Mouse (Mus musculus): Measurements from ENCODE around the gene Krt20. TPM values are rescaled to one million over a fixed set of nuclear protein-coding genes. Genes with fewer than 3 reads are reported as not detected.

Gene Krt20
- polyA plus RNA-seq (2015; fragmentation: Nextera tagmentation; extraction: Ambion mirVana) = 0.21 and 0.34 TPM in 2 replicates

DNA sequence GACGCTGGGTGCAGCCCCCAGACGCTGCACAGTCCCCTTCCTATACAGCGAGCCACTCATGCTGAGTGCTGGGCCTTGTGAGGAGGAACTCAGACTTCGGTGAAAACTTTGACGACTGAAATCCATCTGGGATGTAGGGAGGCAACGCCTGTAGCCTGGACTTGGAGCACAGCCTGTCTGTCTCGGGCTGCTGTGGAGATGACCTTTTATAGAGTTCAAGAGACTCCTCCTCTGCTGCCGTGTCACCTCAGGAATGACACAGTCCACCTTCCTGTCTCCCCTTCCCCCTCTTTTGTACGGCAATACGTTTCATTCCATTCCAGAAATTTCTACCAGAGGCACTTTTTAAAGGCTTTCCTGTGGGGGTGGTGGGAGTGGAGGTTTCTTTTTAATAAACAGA is at the start of gene Krt20:
TSS of gene Krt20 (minus strand) at position 179 of the 400 bp plus-strand sequence.
- Histone ChIP-seq H3K9ac (ENCODE audit: low read depth, low read length) (no peak within 1 kb of the TSS), H3K27ac (ENCODE audit: low read length) (no peak within 1 kb of the TSS), H3K9me3 (replicated peaks; ENCODE audit: control insufficient read depth, low read length, poor library complexity, severe bottlenecking) (no peaks in the 10 kb centered on the region), H3K36me3 (ENCODE audit: control insufficient read depth, insufficient read depth, low read length) (no peaks in the 10 kb centered on the region), H3K4me3 (ENCODE audit: low read depth, low read length) (no peak within 1 kb of the TSS), H3K4me1 (ENCODE audit: control insufficient read depth, insufficient read depth, low read length) (no peaks in the 10 kb centered on the region), H3K27me3 (ENCODE audit: control insufficient read depth, insufficient read depth, low read depth, low read length) (no peaks in the 10 kb centered on the region), H3K4me2 (ENCODE audit: low read length) (no peak within 1 kb of the TSS)
- no peak for ATAC-seq
- 72% methylated on average over 10 of the region's 10 CpGs for WGBS

DNA sequence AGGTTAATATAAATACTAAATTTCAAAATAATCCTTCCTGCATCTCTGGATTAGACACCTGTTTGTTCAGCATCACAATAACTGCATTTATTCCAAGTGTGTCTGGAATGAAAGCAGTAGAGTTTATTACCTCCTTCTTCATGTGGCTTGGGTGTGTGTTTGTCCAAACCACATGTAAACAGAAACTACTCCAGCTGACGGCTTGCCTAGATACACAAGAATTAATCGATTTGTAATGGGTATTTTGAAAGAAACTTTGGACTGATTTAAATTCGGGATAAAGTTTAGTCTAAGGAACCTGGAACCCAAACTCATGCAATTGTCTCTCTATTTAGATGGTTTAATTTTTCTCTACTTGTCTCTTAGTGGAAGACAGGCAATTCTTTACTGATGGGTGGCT is 37.0 kb upstream of the Krt20 start:
- 82% methylated on average over 3 of the region's 3 CpGs for WGBS
- no peaks in the 10 kb centered on the region for H3K9me3 ChIP-seq (replicated peaks; ENCODE audit: control insufficient read depth, low read length, poor library complexity, severe bottlenecking)
- ATAC-seq = no peak
- H3K27ac ChIP-seq (ENCODE audit: low read length) = no peak overlapping the region
- no peaks in the 10 kb centered on the region for H3K27me3 ChIP-seq (ENCODE audit: control insufficient read depth, insufficient read depth, low read depth, low read length)
- no peak overlapping the region for H3K4me2 ChIP-seq (ENCODE audit: low read length)
- no peaks in the 10 kb centered on the region for H3K36me3 ChIP-seq (ENCODE audit: control insufficient read depth, insufficient read depth, low read length)
- no peak overlapping the region for H3K4me3 ChIP-seq (ENCODE audit: low read depth, low read length)
- H3K4me1 ChIP-seq (ENCODE audit: control insufficient read depth, insufficient read depth, low read length) = no peaks in the 10 kb centered on the region
- no peak overlapping the region for H3K9ac ChIP-seq (ENCODE audit: low read depth, low read length)

DNA sequence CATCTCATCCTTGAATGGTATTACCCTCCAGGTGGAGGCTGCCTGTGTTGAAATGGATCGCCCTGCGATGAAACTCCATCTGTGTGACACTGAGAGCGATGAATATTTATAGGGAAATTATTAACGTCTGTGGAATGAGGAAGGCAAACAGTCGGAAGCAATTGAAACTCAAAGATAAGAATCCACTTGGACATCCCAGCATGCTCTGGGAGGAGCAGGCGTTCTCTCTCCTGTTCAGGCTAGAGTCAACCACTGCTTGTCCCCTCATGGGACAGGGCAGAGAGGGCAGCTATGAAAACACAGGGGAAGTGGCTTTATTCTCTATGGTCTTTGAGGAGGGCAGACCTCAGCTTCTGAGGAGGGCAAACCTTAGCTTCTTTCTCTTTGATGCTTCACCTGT is 35.5 kb upstream of the Krt20 start:
- no peaks in the 10 kb centered on the region for H3K4me1 ChIP-seq (ENCODE audit: control insufficient read depth, insufficient read depth, low read length)
- no peaks in the 10 kb centered on the region for H3K27me3 ChIP-seq (ENCODE audit: control insufficient read depth, insufficient read depth, low read depth, low read length)
- WGBS = 60% methylated on average over 6 of the region's 6 CpGs
- no peak for ATAC-seq
- no peaks in the 10 kb centered on the region for H3K36me3 ChIP-seq (ENCODE audit: control insufficient read depth, insufficient read depth, low read length)
- no peak overlapping the region for H3K27ac ChIP-seq (ENCODE audit: low read length)
- no peaks in the 10 kb centered on the region for H3K9me3 ChIP-seq (replicated peaks; ENCODE audit: control insufficient read depth, low read length, poor library complexity, severe bottlenecking)
- H3K4me3 ChIP-seq (ENCODE audit: low read depth, low read length) = no peak overlapping the region
- no peak overlapping the region for H3K4me2 ChIP-seq (ENCODE audit: low read length)
- no peak overlapping the region for H3K9ac ChIP-seq (ENCODE audit: low read depth, low read length)

DNA sequence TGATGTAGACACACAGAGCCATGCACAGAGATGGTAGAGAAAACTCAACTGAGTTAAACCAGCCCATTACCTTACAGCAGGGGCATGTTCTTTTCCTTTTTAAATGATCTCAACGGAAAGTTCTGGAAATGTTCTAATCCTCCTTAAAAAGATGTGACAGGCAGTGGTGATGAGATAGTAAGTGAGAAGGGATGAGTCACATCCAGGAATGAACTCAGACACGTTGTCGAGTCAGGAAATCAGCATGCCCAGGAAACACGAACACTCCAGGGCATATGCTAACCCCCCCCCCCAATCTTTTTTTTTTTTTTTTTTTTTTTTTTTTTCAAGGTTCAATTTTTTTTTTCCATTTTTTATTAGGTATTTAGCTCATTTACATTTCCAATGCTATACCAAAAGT is 34.5 kb upstream of the Krt20 start:
- H3K4me1 ChIP-seq (ENCODE audit: control insufficient read depth, insufficient read depth, low read length) = no peaks in the 10 kb centered on the region
- no peaks in the 10 kb centered on the region for H3K36me3 ChIP-seq (ENCODE audit: control insufficient read depth, insufficient read depth, low read length)
- ATAC-seq = no peak
- H3K4me2 ChIP-seq (ENCODE audit: low read length) = no peak overlapping the region
- 84% methylated on average over 4 of the region's 4 CpGs for WGBS
- H3K9me3 ChIP-seq (replicated peaks; ENCODE audit: control insufficient read depth, low read length, poor library complexity, severe bottlenecking) = no peaks in the 10 kb centered on the region
- no peak overlapping the region for H3K9ac ChIP-seq (ENCODE audit: low read depth, low read length)
- no peak overlapping the region for H3K4me3 ChIP-seq (ENCODE audit: low read depth, low read length)
- H3K27me3 ChIP-seq (ENCODE audit: control insufficient read depth, insufficient read depth, low read depth, low read length) = no peaks in the 10 kb centered on the region
- H3K27ac ChIP-seq (ENCODE audit: low read length) = no peak overlapping the region

DNA sequence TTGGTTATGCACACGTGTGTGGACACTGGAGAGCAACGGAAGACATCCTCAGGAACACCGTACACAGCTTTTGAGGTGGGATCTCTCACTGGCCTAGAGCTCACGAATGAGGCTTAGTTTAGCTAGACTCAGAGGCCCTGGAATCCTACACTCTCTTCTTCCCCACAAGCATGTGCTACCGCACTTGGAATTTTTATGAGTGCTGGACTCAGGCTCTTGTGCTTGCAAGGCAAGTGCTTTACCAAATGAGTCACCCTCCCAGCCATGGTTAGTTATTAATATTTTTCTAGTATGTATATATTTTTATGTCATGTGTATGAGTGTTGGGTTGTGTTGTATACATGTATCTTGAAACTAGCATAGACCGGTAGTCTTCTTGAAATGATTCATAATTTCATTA is 34.0 kb upstream of the Krt20 start:
- no peak overlapping the region for H3K4me3 ChIP-seq (ENCODE audit: low read depth, low read length)
- H3K9ac ChIP-seq (ENCODE audit: low read depth, low read length) = no peak overlapping the region
- no peaks in the 10 kb centered on the region for H3K36me3 ChIP-seq (ENCODE audit: control insufficient read depth, insufficient read depth, low read length)
- no peak for ATAC-seq
- H3K9me3 ChIP-seq (replicated peaks; ENCODE audit: control insufficient read depth, low read length, poor library complexity, severe bottlenecking) = no peaks in the 10 kb centered on the region
- H3K4me1 ChIP-seq (ENCODE audit: control insufficient read depth, insufficient read depth, low read length) = no peaks in the 10 kb centered on the region
- WGBS = 95% methylated on average over 6 of the region's 6 CpGs
- H3K4me2 ChIP-seq (ENCODE audit: low read length) = no peak overlapping the region
- H3K27me3 ChIP-seq (ENCODE audit: control insufficient read depth, insufficient read depth, low read depth, low read length) = no peaks in the 10 kb centered on the region
- H3K27ac ChIP-seq (ENCODE audit: low read length) = no peak overlapping the region

DNA sequence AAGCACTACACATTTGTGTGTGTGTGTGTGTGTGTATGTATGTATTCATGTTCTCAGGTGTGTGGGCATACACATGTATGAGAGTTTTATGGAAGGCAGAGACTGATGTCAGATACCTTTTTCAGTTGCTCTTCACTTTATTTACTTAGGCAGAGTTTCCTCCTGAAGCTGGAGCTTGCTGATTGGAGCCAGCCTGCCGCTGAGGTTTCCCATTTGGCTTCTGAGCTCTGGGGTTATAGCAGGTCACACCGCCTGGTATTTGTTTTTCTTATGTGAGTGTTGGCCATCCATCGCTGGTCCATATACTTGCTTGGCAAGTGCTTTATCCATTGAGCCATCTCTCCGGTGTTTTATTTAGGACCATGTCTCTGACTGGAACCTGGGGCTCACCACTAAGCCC is 31.3 kb upstream of the Krt20 start:
- Histone ChIP-seq H3K27me3 (ENCODE audit: control insufficient read depth, insufficient read depth, low read depth, low read length) (no peaks in the 10 kb centered on the region), H3K9me3 (replicated peaks; ENCODE audit: control insufficient read depth, low read length, poor library complexity, severe bottlenecking) (no peaks in the 10 kb centered on the region), H3K4me1 (ENCODE audit: control insufficient read depth, insufficient read depth, low read length) (no peaks in the 10 kb centered on the region), H3K4me2 (ENCODE audit: low read length) (no peak overlapping the region), H3K27ac (ENCODE audit: low read length) (no peak overlapping the region), H3K4me3 (ENCODE audit: low read depth, low read length) (no peak overlapping the region), H3K9ac (ENCODE audit: low read depth, low read length) (no peak overlapping the region), H3K36me3 (ENCODE audit: control insufficient read depth, insufficient read depth, low read length) (no peaks in the 10 kb centered on the region)
- no peak for ATAC-seq
- 91% methylated on average over 4 of the region's 4 CpGs for WGBS

DNA sequence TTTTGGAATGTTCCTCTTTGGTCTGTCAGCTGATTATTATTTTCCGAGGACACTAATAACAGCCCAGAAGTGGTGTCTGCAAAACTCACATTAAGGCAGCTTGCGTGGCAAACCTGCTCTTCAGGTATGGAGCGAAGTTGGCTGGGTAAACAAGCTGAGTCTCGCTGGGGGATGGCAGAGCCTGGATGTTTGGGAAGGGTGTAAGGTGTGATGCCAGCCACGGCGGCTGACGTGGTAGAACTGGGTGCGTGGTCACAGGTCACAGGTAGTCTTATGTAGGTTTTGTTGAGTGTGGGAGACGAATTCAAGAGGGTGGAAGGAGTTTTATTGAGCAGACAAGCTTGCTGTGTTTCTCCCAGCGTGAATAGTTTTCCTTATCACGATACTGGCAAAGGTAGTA is 30.6 kb upstream of the Krt20 start:
- no peak overlapping the region for H3K27ac ChIP-seq (ENCODE audit: low read length)
- WGBS = 88% methylated on average over 11 of the region's 11 CpGs
- H3K4me3 ChIP-seq (ENCODE audit: low read depth, low read length) = no peak overlapping the region
- no peak for ATAC-seq
- H3K36me3 ChIP-seq (ENCODE audit: control insufficient read depth, insufficient read depth, low read length) = no peaks in the 10 kb centered on the region
- H3K9ac ChIP-seq (ENCODE audit: low read depth, low read length) = no peak overlapping the region
- H3K4me2 ChIP-seq (ENCODE audit: low read length) = no peak overlapping the region
- no peaks in the 10 kb centered on the region for H3K9me3 ChIP-seq (replicated peaks; ENCODE audit: control insufficient read depth, low read length, poor library complexity, severe bottlenecking)
- H3K4me1 ChIP-seq (ENCODE audit: control insufficient read depth, insufficient read depth, low read length) = no peaks in the 10 kb centered on the region
- no peaks in the 10 kb centered on the region for H3K27me3 ChIP-seq (ENCODE audit: control insufficient read depth, insufficient read depth, low read depth, low read length)

DNA sequence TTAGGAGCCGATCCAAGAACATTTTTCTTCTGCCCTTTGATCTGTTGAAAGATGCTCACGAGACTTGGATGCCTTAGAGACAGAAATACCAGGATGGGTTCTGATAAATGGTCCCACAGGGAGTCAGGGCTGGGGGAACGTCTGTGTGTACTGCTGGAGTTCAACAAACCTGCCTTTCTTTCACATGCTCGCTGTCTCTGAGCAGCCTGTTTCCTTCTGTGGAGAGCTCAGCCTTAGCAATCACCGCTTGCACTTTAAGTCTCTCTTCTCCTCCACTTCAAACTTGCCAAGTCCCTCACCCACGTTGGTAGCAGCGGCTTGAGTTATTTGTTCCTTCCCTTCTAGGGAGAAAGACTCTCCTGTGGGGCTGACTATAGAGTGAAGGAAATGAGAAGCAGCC is 28.4 kb upstream of the Krt20 start:
- Histone ChIP-seq H3K27me3 (ENCODE audit: control insufficient read depth, insufficient read depth, low read depth, low read length) (no peaks in the 10 kb centered on the region), H3K4me1 (ENCODE audit: control insufficient read depth, insufficient read depth, low read length) (no peaks in the 10 kb centered on the region), H3K9me3 (replicated peaks; ENCODE audit: control insufficient read depth, low read length, poor library complexity, severe bottlenecking) (no peaks in the 10 kb centered on the region), H3K27ac (ENCODE audit: low read length) (no peak overlapping the region), H3K4me3 (ENCODE audit: low read depth, low read length) (no peak overlapping the region), H3K36me3 (ENCODE audit: control insufficient read depth, insufficient read depth, low read length) (no peaks in the 10 kb centered on the region), H3K9ac (ENCODE audit: low read depth, low read length) (no peak overlapping the region), H3K4me2 (ENCODE audit: low read length) (no peak overlapping the region)
- WGBS = 31% methylated on average over 7 of the region's 7 CpGs
- no peak for ATAC-seq

DNA sequence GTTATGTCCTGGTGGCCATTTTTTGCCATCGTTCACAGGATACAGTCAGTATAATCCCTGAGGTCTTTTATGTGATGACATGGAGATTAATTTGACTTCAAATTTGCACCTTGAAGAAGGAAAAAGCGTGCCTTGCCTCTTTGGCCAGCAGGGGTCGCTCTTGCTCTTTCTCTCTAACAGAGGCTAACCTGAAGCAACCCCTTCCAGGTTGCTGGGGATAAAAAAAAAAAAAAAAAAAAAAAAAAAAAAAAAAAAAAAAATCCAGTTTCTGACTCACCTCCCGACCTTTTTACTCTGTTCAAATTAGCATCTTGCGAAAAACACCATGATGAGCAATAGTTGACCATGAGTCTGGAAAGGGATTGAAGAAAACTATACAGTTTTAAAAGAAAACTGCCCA is 26.9 kb upstream of the Krt20 start:
- no peak for ATAC-seq
- H3K4me3 ChIP-seq (ENCODE audit: low read depth, low read length) = no peak overlapping the region
- H3K9me3 ChIP-seq (replicated peaks; ENCODE audit: control insufficient read depth, low read length, poor library complexity, severe bottlenecking) = no peaks in the 10 kb centered on the region
- 5% methylated on average over 5 of the region's 5 CpGs for WGBS
- no peak overlapping the region for H3K4me2 ChIP-seq (ENCODE audit: low read length)
- no peaks in the 10 kb centered on the region for H3K36me3 ChIP-seq (ENCODE audit: control insufficient read depth, insufficient read depth, low read length)
- no peak overlapping the region for H3K27ac ChIP-seq (ENCODE audit: low read length)
- no peaks in the 10 kb centered on the region for H3K27me3 ChIP-seq (ENCODE audit: control insufficient read depth, insufficient read depth, low read depth, low read length)
- H3K9ac ChIP-seq (ENCODE audit: low read depth, low read length) = no peak overlapping the region
- H3K4me1 ChIP-seq (ENCODE audit: control insufficient read depth, insufficient read depth, low read length) = no peaks in the 10 kb centered on the region

DNA sequence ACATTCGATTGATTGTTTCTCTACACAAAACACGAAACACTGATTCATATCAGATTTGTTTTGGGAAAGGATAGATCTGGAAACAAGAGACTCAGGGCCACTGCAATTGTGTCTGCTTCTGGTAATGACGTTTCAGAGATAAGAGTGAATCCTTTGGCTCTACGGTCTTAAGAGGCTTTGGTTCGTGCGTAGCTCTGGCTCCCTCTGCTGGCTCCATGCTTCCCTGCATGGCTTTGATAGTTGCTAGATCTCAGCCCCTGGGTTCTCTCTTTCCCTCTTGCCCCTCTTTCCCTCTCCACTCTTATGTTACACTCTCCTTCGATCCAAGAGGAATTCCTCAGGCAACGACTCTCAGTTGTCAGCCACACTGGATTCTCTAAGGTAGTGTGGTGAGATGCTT is 25.2 kb upstream of the Krt20 start:
- H3K4me1 ChIP-seq (ENCODE audit: control insufficient read depth, insufficient read depth, low read length) = no peaks in the 10 kb centered on the region
- no peaks in the 10 kb centered on the region for H3K27me3 ChIP-seq (ENCODE audit: control insufficient read depth, insufficient read depth, low read depth, low read length)
- no peak for ATAC-seq
- H3K9me3 ChIP-seq (replicated peaks; ENCODE audit: control insufficient read depth, low read length, poor library complexity, severe bottlenecking) = no peaks in the 10 kb centered on the region
- no peaks in the 10 kb centered on the region for H3K36me3 ChIP-seq (ENCODE audit: control insufficient read depth, insufficient read depth, low read length)
- WGBS = 10% methylated on average over 8 of the region's 8 CpGs
- H3K4me2 ChIP-seq (ENCODE audit: low read length) = no peak overlapping the region
- H3K9ac ChIP-seq (ENCODE audit: low read depth, low read length) = no peak overlapping the region
- no peak overlapping the region for H3K27ac ChIP-seq (ENCODE audit: low read length)
- H3K4me3 ChIP-seq (ENCODE audit: low read depth, low read length) = no peak overlapping the region
